Mouse (Mus musculus) layer of hippocampus, adult 6 months (tissue): ENCODE results near the gene Micu2. TPM values are rescaled to one million over a fixed set of nuclear protein-coding genes. Genes with fewer than 3 reads are reported as not detected.

Experiments used
- long read RNA-seq, 2 experiments: library from polyadenylated mRNA; unstranded; transcript quantifications; one replicate each; pipeline ENCODE4 v2.0.0; 2019 to 2020
- polyA plus RNA-seq: library from polyadenylated mRNA; unstranded; fragments of <200 nt; fragmentation: Nextera tagmentation; gene quantifications from 2 replicates; pipeline ENCODE4 v1.2.3, GENCODE M21; 2021

Gene Micu2
- 10.0 and 12.7 TPM in 2 replicates for polyA plus RNA-seq
- long read RNA-seq, experiment 1, transcript Micu2-201 (12 exons, 2,329 nt) = major isoform, 17 of 31 reads
- long read RNA-seq, experiment 1, partial matches to known transcripts = 9 of 31 reads
- long read RNA-seq, experiment 1, other reads (novel, unspliced or antisense) = 5 of 31 reads
- long read RNA-seq, experiment 2, transcript Micu2-201 (12 exons, 2,329 nt) = major isoform, 204 of 231 reads
- long read RNA-seq, experiment 2, partial matches to known transcripts = 8 of 231 reads
- long read RNA-seq, experiment 2, other reads (novel, unspliced or antisense) = 18 of 231 reads

DNA sequence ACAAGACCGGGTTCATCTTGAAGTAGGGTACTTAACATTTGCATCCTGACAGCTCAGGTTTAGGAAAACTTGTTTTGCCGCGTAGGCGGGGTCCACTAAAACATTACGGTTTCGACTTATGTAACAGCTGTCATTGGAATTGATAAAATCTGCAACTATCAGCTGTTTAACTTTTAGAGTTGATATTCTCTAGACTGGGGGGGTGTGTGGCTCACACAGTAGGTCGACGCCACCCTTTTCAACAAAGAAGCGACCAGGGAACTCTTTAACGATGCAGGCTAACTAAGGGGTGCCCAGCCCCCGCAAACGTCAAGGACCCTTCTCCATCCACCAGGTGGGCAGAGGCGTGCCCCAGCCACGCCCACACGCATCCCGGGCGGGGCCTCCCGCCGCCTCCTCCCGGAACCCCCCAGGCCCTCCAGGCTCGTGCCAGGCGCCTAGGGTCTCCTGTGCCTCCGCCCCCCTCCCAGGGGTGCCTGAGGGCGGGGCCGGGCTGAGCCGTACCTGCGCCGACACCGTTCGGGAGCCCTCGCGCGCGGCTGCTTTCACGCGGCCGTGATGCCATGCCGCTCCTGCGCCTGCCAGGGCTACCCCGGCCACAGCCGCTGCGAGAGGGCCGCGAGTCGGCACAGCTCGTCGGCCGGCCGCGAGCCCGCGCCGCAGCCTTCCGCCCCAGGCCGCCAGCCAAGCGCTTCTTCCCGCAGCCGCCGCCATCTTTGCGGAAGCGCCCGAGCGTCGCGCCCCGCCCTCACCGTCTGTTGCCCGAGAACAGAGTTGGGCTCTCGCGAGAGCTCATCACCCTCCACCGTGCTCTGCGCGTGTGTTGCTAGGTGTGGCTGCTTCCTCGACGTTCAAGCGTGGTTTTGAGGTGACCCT lies at the start of gene Micu2:
TSS of gene Micu2 (minus strand) at position 737 of the 876 bp plus-strand sequence.

DNA sequence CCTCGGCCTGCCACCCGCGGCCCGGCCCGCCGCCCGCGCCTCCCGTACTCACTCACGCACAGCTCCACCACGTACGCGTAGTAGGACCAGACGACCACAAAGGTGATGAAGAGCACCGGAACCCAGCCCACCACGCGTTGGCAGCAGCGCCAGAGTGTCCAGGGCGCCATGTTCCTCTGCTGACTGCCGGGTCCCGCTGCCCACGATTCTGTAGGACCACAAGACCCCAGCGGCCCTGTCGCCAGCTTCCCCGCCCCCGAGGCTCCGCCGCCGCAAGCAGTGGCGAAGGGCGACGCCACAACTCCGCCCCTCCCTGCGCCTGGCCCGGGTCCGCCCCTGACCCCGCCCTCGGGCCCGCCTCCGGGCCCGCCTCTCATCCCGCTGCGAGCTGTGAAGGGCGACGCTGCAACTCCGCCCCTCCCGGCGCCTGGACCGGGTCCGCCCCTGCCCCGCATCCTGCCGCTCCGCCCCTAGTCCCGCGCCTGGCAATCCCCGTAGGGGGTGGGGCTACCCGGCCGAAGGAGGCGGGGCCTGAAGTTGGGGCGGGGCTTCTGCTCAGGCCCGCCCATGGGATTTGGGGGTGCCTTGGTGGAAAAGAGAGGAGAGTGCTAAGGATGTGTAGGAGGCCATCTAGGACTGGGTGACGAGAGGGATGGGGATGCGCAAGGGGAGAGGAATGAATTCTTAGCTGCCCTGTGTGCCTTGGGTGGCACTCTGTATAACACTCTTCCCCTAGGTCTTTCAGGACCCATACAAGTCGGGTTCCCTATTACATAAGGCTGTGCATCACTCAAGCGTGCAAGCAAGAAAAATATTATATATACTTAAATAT lies 108.8 kb downstream of the Micu2 start, which contains the start of gene Zdhhc20:
TSS of gene Zdhhc20 (minus strand) at position 266 of the 832 bp plus-strand sequence.

Other genes with a start within 250 kb of the Micu2 start
- gene Lats2, start 240.9 kb downstream of the Micu2 start, polyA plus RNA-seq = 20.0 TPM in 2 replicates
- 197 TPM in 2 replicates for gene Sap18, start 201.1 kb downstream of the Micu2 start, polyA plus RNA-seq
- gene Ska3, start 173.1 kb downstream of the Micu2 start, polyA plus RNA-seq = 0.36 and 0.74 TPM in 2 replicates
- 161 and 178 TPM in 2 replicates for gene Mrpl57, start 173.0 kb downstream of the Micu2 start, polyA plus RNA-seq
- gene Zdhhc20, start 109.0 kb downstream of the Micu2 start, polyA plus RNA-seq = 23.7 and 25.3 TPM in 2 replicates
- gene Fgf9, start 71.3 kb upstream of the Micu2 start, polyA plus RNA-seq = 15.2 and 16.5 TPM in 2 replicates